Mouse (Mus musculus): Measurements from ENCODE around the gene Gng12. TPM values are rescaled to one million over a fixed set of nuclear protein-coding genes. Genes with fewer than 3 reads are reported as not detected.

Gng12 gene
- total and polyA plus RNA-seq, 2 experiments from 2014 or later = 20.1 to 41.0 TPM

- Histone ChIP-seq H3K9me3 (replicated peaks; ENCODE audit: control insufficient read depth, low read length) (no peaks in the 10 kb centered on the region), H3K27me3 (ENCODE audit: control insufficient read depth, insufficient read depth, low read length) (no peaks in the 10 kb centered on the region), H3K4me1 (ENCODE audit: control insufficient read depth, insufficient read depth) (no peaks in the 10 kb centered on the region), H3K27ac (ENCODE audit: low read depth) (no peak overlapping the region), H3K36me3 (replicated peaks; ENCODE audit: control insufficient read depth, insufficient read depth, low read length) (no peaks in the 10 kb centered on the region), H3K4me3 (ENCODE audit: low read depth, low read length) (no peak overlapping the region), H3K4me2 (ENCODE audit: low read depth, low read length) (no peak overlapping the region), H3K9ac (replicated peaks; ENCODE audit: low read depth, low read length) (no peak overlapping the region)
- DNase-seq (ENCODE audit: low spot score) (no peak), ATAC-seq (ENCODE audit: insufficient read depth, low read depth) (no peak)
- no peak for TF ChIP-seq CTCF (IDR thresholded peaks at IDR 0.05; ENCODE audit: low read depth)
- no peak for TF ChIP-seq EP300 (IDR thresholded peaks at IDR 0.05; ENCODE audit: low read depth)
- 80% methylated on average over 4 of the region's 4 CpGs for WGBS
These were observed 127.5 kb downstream of the Gng12 start for GRCm38 (mm10) chr6:67023729-67024128.

- Histone ChIP-seq H3K4me3 (ENCODE audit: low read depth, low read length) (no peak overlapping the region), H3K4me1 (ENCODE audit: control insufficient read depth, insufficient read depth) (no peaks in the 10 kb centered on the region), H3K9ac (replicated peaks; ENCODE audit: low read depth, low read length) (no peak overlapping the region), H3K27me3 (ENCODE audit: control insufficient read depth, insufficient read depth, low read length) (no peaks in the 10 kb centered on the region), H3K9me3 (replicated peaks; ENCODE audit: control insufficient read depth, low read length) (no peaks in the 10 kb centered on the region), H3K4me2 (ENCODE audit: low read depth, low read length) (no peak overlapping the region), H3K36me3 (replicated peaks; ENCODE audit: control insufficient read depth, insufficient read depth, low read length) (no peaks in the 10 kb centered on the region), H3K27ac (ENCODE audit: low read depth) (no peak overlapping the region)
- DNase-seq (ENCODE audit: low spot score) = no peak
- WGBS = 82% methylated on average over 3 of the region's 3 CpGs
- ATAC-seq (ENCODE audit: insufficient read depth, low read depth) = no peak
- TF ChIP-seq CTCF (IDR thresholded peaks at IDR 0.05; ENCODE audit: low read depth) (no peak), EP300 (IDR thresholded peaks at IDR 0.05; ENCODE audit: low read depth) (no peak)
These were observed 130.5 kb downstream of the Gng12 start for GRCm38 (mm10) chr6:67026661-67027060.

DNA sequence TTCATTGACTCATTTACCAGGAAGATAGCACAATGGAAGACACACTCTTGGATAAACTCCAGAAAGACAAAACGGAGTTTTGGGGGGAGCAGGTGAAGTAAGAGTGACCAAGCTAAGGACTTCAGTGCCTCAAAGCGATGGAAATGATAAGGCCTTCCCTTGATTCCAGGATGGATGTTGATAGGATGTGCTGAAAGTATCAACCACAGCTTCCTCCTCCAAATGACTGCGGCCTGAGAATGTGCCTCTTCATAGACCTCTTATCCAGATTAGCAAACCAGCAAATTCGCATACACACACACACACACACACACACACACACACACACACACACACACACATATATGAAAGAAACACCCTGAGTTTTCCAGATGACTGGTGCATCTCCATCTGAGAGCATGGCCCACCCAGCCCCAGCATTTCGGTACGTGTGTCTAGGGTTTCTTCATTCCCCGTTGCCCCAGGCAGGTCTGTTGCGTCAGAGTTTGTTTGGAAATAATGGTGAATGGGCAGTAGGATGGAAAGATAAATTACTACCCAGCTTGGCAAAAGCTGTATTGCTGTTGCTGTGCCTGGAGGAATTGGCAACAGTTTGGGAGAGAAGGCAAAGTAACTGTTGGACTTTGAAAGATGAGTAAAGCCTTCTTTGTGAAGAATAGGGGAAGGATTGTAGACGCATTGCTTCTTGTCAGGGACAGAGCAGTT is 131.4 kb downstream of the Gng12 start:
- Histone ChIP-seq H3K36me3 (replicated peaks; ENCODE audit: control insufficient read depth, insufficient read depth, low read length) (no peaks in the 10 kb centered on the region), H3K27me3 (ENCODE audit: control insufficient read depth, insufficient read depth, low read length) (no peaks in the 10 kb centered on the region), H3K4me2 (ENCODE audit: low read depth, low read length) (no peak overlapping the region), H3K9ac (replicated peaks; ENCODE audit: low read depth, low read length) (no peak overlapping the region), H3K27ac (ENCODE audit: low read depth) (no peak overlapping the region), H3K4me1 (ENCODE audit: control insufficient read depth, insufficient read depth) (no peaks in the 10 kb centered on the region), H3K9me3 (replicated peaks; ENCODE audit: control insufficient read depth, low read length) (no peaks in the 10 kb centered on the region), H3K4me3 (ENCODE audit: low read depth, low read length) (no peak overlapping the region)
- WGBS = 71% methylated on average over 9 of the region's 9 CpGs
- no peak for ATAC-seq (ENCODE audit: insufficient read depth, low read depth)
- TF ChIP-seq EP300 (IDR thresholded peaks at IDR 0.05; ENCODE audit: low read depth) = no peak
- no peak for TF ChIP-seq CTCF (IDR thresholded peaks at IDR 0.05; ENCODE audit: low read depth)
- DNase-seq (ENCODE audit: low spot score) = no peak

GRCm38 (mm10) chr6:67029312-67029950 is 133.2 kb downstream of the Gng12 start:
- DNase-seq (ENCODE audit: low spot score) = no peak
- no peaks in the 10 kb centered on the region for H3K27me3 ChIP-seq (ENCODE audit: control insufficient read depth, insufficient read depth, low read length)
- H3K9ac ChIP-seq (replicated peaks; ENCODE audit: low read depth, low read length) = no peak overlapping the region
- no peak overlapping the region for H3K4me3 ChIP-seq (ENCODE audit: low read depth, low read length)
- H3K9me3 ChIP-seq (replicated peaks; ENCODE audit: control insufficient read depth, low read length) = no peaks in the 10 kb centered on the region
- no peak overlapping the region for H3K4me2 ChIP-seq (ENCODE audit: low read depth, low read length)
- TF ChIP-seq EP300 (IDR thresholded peaks at IDR 0.05; ENCODE audit: low read depth) (no peak), CTCF (IDR thresholded peaks at IDR 0.05; ENCODE audit: low read depth) (no peak)
- H3K36me3 ChIP-seq (replicated peaks; ENCODE audit: control insufficient read depth, insufficient read depth, low read length) = no peaks in the 10 kb centered on the region
- H3K4me1 ChIP-seq (ENCODE audit: control insufficient read depth, insufficient read depth) = no peaks in the 10 kb centered on the region
- no peak for ATAC-seq (ENCODE audit: insufficient read depth, low read depth)
- no peak overlapping the region for H3K27ac ChIP-seq (ENCODE audit: low read depth)
- 47% methylated on average over 5 of the region's 5 CpGs for WGBS

DNA sequence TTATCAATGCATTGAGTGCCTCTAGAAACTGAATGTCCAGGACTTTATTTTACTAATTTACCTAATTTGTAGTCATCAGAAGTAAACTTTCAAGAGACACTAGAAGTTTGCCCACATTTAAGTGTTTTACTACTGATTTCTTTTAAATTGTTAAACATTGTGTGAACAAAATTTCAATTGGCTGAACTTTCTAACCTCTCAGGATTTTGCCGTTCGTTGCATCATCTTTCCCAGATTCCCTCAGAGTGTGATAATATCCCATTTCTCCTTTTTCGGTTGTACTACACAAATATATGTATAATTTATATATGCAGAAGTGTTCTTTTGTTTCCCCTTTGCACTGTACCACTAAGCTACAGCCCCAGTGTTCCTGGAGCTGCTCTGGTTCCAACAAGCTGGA is 133.8 kb downstream of the Gng12 start:
- ATAC-seq (ENCODE audit: insufficient read depth, low read depth) = no peak
- WGBS = 33% methylated on average over 3 of the region's 3 CpGs

More for the DNA sequence above, 133.8 kb downstream of the Gng12 start:
- Histone ChIP-seq H3K27ac (ENCODE audit: low read depth) (no peak overlapping the region), H3K9ac (replicated peaks; ENCODE audit: low read depth, low read length) (no peak overlapping the region), H3K4me1 (ENCODE audit: control insufficient read depth, insufficient read depth) (no peaks in the 10 kb centered on the region), H3K9me3 (replicated peaks; ENCODE audit: control insufficient read depth, low read length) (no peaks in the 10 kb centered on the region), H3K4me3 (ENCODE audit: low read depth, low read length) (no peak overlapping the region), H3K4me2 (ENCODE audit: low read depth, low read length) (no peak overlapping the region), H3K36me3 (replicated peaks; ENCODE audit: control insufficient read depth, insufficient read depth, low read length) (no peaks in the 10 kb centered on the region), H3K27me3 (ENCODE audit: control insufficient read depth, insufficient read depth, low read length) (no peaks in the 10 kb centered on the region)
- TF ChIP-seq EP300 (IDR thresholded peaks at IDR 0.05; ENCODE audit: low read depth) = no peak
- no peak for TF ChIP-seq CTCF (IDR thresholded peaks at IDR 0.05; ENCODE audit: low read depth)
- DNase-seq (ENCODE audit: low spot score) = no peak

All from heart, postnatal 0 days (tissue).